Mouse (Mus musculus): Measurements from ENCODE around the gene Gm5728. TPM values are rescaled to one million over a fixed set of nuclear protein-coding genes. Genes with fewer than 3 reads are reported as not detected.
"Not testable (repeated sequence)": the region's sequence is repeated elsewhere in the genome, so short reads cannot be mapped to it uniquely, and the experiment has no call there.

The Gm5728 gene
- total RNA-seq (2021): not detected
- long read RNA-seq, experiment 1: 0 reads
- long read RNA-seq, experiment 2: 0 reads

GRCm38 (mm10) chr7:20375310-20375709, at the start of gene Gm5728:
TSS of gene Gm5728 (minus strand) at chr7:20375410.
- H3K4me3 ChIP-seq; DNase-seq (ENCODE audit: low spot score in 2 of 2); H3K27ac ChIP-seq: not testable (repeated sequence)

GRCm38 (mm10) chr7:20417642-20418041, 42.4 kb upstream of the Gm5728 start, which contains the start of gene Vmn1r100:
TSS of gene Vmn1r100 (plus strand) at chr7:20417942.
- not testable (repeated sequence) for H3K27ac ChIP-seq; DNase-seq (ENCODE audit: low spot score in 2 of 2); H3K4me3 ChIP-seq

DNA sequence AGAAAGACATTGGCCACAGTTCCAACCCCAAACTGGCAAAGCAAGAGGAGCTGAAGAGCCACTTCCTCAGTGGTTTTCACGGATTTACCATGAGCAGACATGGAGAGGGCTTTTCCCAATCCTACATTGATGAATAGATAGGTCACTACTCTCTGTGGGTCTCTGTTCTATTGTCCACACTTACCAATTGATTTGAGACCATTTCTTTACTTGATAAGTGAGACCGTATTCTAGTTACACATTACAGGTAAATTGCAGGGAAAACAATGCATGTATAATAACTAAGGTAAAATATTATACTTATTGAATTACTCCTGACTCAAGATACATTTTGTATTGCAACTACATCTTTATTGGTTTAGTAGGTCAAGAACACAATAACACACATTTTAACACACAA, 41.2 kb downstream of the Gm5728 start, which contains the start of gene Gm4133:
Gene Gm4133, minus strand, starts transcription at position 101 of the 400 bp plus-strand sequence.
- not testable (repeated sequence) for H3K27ac ChIP-seq; DNase-seq (ENCODE audit: low spot score in 2 of 2); H3K4me3 ChIP-seq

Other genes starting within 250 kb of the Gm5728 start
- not detected for gene Vmn1r93, start 236.3 kb downstream of the Gm5728 start, total RNA-seq (2021)
- not detected for gene Vmn1r94, start 207.0 kb downstream of the Gm5728 start, total RNA-seq (2021)
- gene Vmn1r95, start 181.7 kb downstream of the Gm5728 start, total RNA-seq (2021): not detected
- not detected for gene Gm6164, start 169.8 kb downstream of the Gm5728 start, total RNA-seq (2021)
- gene Gm4498, start 141.6 kb downstream of the Gm5728 start, total RNA-seq (2021): not detected
- not detected for gene Gm5890, start 112.6 kb downstream of the Gm5728 start, total RNA-seq (2021)
- gene Gm4133, start 41.3 kb downstream of the Gm5728 start, total RNA-seq (2021): not detected
- not detected for gene Vmn1r100, start 42.5 kb upstream of the Gm5728 start, total RNA-seq (2021)
- not detected for gene Vmn1r101, start 67.2 kb upstream of the Gm5728 start, total RNA-seq (2021)
- gene Gm10670, start 99.5 kb upstream of the Gm5728 start, total RNA-seq (2021): not detected
- not detected for gene Vmn1r103, start 135.1 kb upstream of the Gm5728 start, total RNA-seq (2021)
- not detected for gene Vmn1r104, start 158.4 kb upstream of the Gm5728 start, total RNA-seq (2021)
- not detected for gene Gm5726, start 170.3 kb upstream of the Gm5728 start, total RNA-seq (2021)
- gene Gm4141, start 200.8 kb upstream of the Gm5728 start, total RNA-seq (2021): not detected
- not detected for gene Gm4513, start 223.6 kb upstream of the Gm5728 start, total RNA-seq (2021)

All from layer of hippocampus, adult 2 months (tissue).